Mouse (Mus musculus) ES-Bruce4 (cell line): Measurements from ENCODE around the gene Cmklr1.

Source experiments
- CTCF ChIP-seq: IDR thresholded peaks from one replicate; pipeline ENCODE4 v1.8.1; 2011; ENCODE audit warnings: low read depth, low read length
- EP300 ChIP-seq: IDR thresholded peaks from 2 replicates; pipeline ENCODE4 v1.6.1; 2011; ENCODE audit warnings: low read depth, low read length; ENCODE audit not compliant: insufficient read depth
- POLR2A ChIP-seq: IDR thresholded peaks from one replicate; pipeline ENCODE4 v1.8.1; 2011; ENCODE audit warnings: low read length; ENCODE audit not compliant: insufficient read depth

GRCm38 (mm10) chr5:113638055-113638454 is 12.2 kb downstream of the Cmklr1 start:
- no peak for TF ChIP-seq CTCF
- no peak for TF ChIP-seq POLR2A
- no peak for TF ChIP-seq EP300
